Mouse (Mus musculus) limb, embryonic 12.5 days (tissue): Measurements from ENCODE around the gene Tcl1b1. TPM values are rescaled to one million over a fixed set of nuclear protein-coding genes. Genes with fewer than 3 reads are reported as not detected.
"Not testable (repeated sequence)": the region's sequence is repeated elsewhere in the genome, so short reads cannot be mapped to it uniquely, and the experiment has no call there.

Source experiments
- ATAC-seq: fragments of 200-750 bp; cut with Nextera tagmentation; 2 replicates; pipeline ENCODE4 v1.8.0; 2017; ENCODE audit warnings: low read depth, moderate TSS enrichment; ENCODE audit not compliant: insufficient number of reproducible peaks, insufficient read depth, low FRiP score, low TSS enrichment
- H3K27ac ChIP-seq: fragments of 300-500 bp; sonication (generic); 2 replicates; pipeline ENCODE4 v1.5.1; 2016; ENCODE audit warnings: mild to moderate bottlenecking, moderate library complexity
- H3K27me3 ChIP-seq: fragments of 300-500 bp; sonication (generic); 2 replicates; pipeline ENCODE4 v1.6.1; 2016; ENCODE audit warnings: mild to moderate bottlenecking, moderate library complexity
- H3K36me3 ChIP-seq: fragments of 300-500 bp; sonication (generic); 2 replicates; pipeline ENCODE4 v1.6.1; 2016; ENCODE audit warnings: mild to moderate bottlenecking, moderate library complexity
- H3K4me1 ChIP-seq: fragments of 300-500 bp; sonication (generic); replicated peaks from 2 replicates; pipeline ENCODE4 v1.6.1; 2016
- H3K4me2 ChIP-seq: fragments of 300-500 bp; sonication (generic); 2 replicates; pipeline ENCODE4 v1.6.1; 2016; ENCODE audit warnings: mild to moderate bottlenecking, moderate library complexity
- H3K4me3 ChIP-seq: fragments of 300-500 bp; sonication (generic); replicated peaks from 2 replicates; pipeline ENCODE4 v1.5.1; 2016; ENCODE audit warnings: mild to moderate bottlenecking
- H3K9ac ChIP-seq: fragments of 300-500 bp; sonication (generic); replicated peaks from 2 replicates; pipeline ENCODE4 v1.6.1; 2016; ENCODE audit warnings: mild to moderate bottlenecking, moderate library complexity
- H3K9me3 ChIP-seq: fragments of 300-500 bp; sonication (generic); 2 replicates; pipeline ENCODE4 v1.6.1; 2016; ENCODE audit warnings: mild to moderate bottlenecking, moderate library complexity
- WGBS: fragments of 180-500 bp; shearing (Covaris S2); methylation state at CpG from one replicate; pipeline ENCODE4 v1.1.7; 2016; 5-methylcytosine and 5-hydroxymethylcytosine counted together
- polyA plus RNA-seq: library from polyadenylated mRNA; unstranded; fragments of >200 nt; fragmentation: Nextera tagmentation; extraction: Ambion mirVana; gene quantifications from 2 replicates; pipeline ENCODE4 v1.2.1, GENCODE M21; 2016

Tcl1b1 gene
- not detected in 2 replicates for polyA plus RNA-seq

DNA sequence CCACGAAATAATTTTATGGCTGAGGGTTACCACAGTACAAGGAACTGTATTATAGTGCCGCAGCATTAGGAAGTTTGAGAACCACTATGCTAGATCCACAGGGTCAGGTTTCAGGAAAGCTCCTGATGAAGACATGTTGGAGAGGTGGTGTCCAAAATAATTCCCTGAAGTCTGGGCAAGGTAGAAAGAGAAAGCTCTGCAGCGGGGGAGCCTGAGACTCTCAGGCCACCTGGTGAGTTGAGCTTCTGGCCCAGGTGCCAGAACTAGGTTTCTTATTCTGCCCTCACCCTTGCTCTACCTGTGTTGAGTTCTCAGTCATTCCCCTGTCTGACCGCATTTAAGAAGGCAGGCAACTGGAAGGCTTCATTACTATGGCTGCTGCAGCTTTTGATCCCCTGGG, at the start of gene Tcl1b1:
Gene Tcl1b1, plus strand, starts transcription at position 301 of the 400 bp plus-strand sequence.
- no peak for ATAC-seq
- Histone ChIP-seq H3K4me3 (no peak within 1 kb of the TSS), H3K9me3 (no peaks in the 10 kb centered on the region)

DNA sequence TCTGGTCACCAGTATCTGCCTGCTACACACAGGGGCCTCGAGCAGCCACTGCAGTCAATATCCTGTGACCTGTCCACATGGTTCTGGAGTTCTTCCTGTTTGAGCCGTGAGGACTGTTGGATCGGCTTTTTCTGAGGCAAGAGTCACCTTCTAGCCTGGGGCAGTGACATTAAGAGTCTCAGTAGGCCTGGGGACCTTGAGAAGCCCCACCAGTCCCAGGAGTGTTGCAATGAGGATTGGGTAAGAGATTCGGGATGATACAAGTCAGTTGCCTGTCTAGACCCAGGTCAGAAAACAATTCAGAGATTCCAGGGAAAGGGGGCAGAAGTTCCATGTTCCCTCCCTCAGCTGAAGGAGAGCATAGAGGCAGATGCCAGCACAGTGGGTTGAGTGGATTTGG, 49.7 kb upstream of the Tcl1b1 start:
- H3K4me2 ChIP-seq, result no peak overlapping the region
- peaks cover 35% of the 10 kb centered on the region for H3K4me1 ChIP-seq
- H3K36me3 ChIP-seq, result no peaks in the 10 kb centered on the region
- H3K27ac ChIP-seq, result no peak overlapping the region
- no peaks in the 10 kb centered on the region for H3K27me3 ChIP-seq
- H3K9ac ChIP-seq, result no peak overlapping the region
- H3K9me3 ChIP-seq, result no peaks in the 10 kb centered on the region
- no peak overlapping the region for H3K4me3 ChIP-seq
- ATAC-seq, result no peak
- WGBS, result 57% methylated on average over 4 of the region's 4 CpGs

More for the DNA sequence above, at the start of gene Tcl1b1:
- H3K27ac ChIP-seq, result no peak within 1 kb of the TSS
- 72% methylated on average over 4 of the region's 4 CpGs for WGBS
- no peak within 1 kb of the TSS for H3K4me2 ChIP-seq
- H3K36me3 ChIP-seq, result no peaks in the 10 kb centered on the region
- no peaks in the 10 kb centered on the region for H3K4me1 ChIP-seq
- H3K27me3 ChIP-seq, result no peaks in the 10 kb centered on the region
- H3K9ac ChIP-seq, result no peak within 1 kb of the TSS

DNA sequence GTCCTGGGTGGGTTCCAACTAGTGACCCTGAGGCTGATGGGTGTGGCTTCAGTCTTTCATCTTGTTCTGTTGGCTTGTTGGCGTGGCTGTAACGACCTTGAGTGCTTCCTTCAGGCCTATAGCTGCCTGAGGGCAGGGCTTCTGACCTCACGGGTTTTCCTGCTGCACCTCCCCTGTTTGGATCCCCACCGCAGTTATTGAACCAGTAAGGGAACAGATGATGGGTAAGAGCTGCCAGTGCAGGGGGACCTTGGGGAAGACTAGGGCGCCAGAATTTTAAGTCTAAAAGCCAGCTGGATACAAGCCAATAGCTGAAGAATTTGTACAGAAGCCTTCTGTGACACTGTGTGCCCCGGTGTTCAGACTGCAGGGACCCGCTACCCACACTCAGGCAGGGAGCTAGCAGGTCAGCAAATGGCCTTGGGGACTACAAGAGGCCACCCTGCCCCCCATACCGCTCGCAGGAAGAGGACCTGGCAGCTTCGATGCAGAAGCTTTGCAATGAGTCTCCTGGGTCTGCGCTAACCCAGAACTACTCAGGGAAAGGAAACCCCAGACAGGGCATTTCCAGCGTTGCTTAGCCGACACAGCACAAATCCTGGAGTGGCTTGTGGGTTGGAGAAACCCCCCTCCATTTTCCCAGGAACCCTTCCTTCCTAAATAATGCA, 47.0 kb upstream of the Tcl1b1 start:
- no peaks in the 10 kb centered on the region for H3K27me3 ChIP-seq
- peak overlapping the region; percentile 19 for H3K4me2 ChIP-seq
- peaks cover 35% of the 10 kb centered on the region for H3K4me1 ChIP-seq
- no peak overlapping the region for H3K9ac ChIP-seq
- ATAC-seq, result no peak; the same call in 1 of the 2 replicates
- H3K27ac ChIP-seq, result peak overlapping the region; percentile 74
- 35% methylated on average over 13 of the region's 13 CpGs for WGBS
- H3K4me3 ChIP-seq, result no peak overlapping the region
- no peaks in the 10 kb centered on the region for H3K36me3 ChIP-seq
- H3K9me3 ChIP-seq, result no peaks in the 10 kb centered on the region

DNA sequence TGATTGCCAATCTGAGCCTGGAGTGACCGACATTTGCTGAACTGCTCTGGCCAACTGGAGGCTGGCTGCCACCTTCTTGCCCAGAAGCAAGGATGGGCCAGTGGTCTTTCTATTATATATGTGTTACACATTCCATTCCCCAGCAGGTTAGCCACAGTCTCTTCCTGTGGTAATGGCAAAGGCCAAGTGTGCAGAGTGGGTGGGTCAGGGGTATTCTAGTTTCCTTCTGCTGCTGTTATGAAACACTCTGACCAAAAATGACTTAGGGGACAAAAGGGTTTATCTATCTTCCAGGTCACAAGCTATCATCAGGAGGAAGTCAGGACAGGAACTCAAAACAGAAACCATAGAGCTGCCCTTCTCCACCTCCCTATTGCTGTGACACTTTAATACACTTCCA, 42.8 kb upstream of the Tcl1b1 start:
- no peak overlapping the region for H3K27ac ChIP-seq
- no peaks in the 10 kb centered on the region for H3K36me3 ChIP-seq
- H3K27me3 ChIP-seq, result no peaks in the 10 kb centered on the region
- peaks cover 12% of the 10 kb centered on the region for H3K4me1 ChIP-seq
- H3K9ac ChIP-seq, result no peak overlapping the region
- no peaks in the 10 kb centered on the region for H3K9me3 ChIP-seq
- ATAC-seq, result no peak
- WGBS, result 94% methylated on average over 1 of the region's 1 CpGs
- no peak overlapping the region for H3K4me3 ChIP-seq
- no peak overlapping the region for H3K4me2 ChIP-seq

DNA sequence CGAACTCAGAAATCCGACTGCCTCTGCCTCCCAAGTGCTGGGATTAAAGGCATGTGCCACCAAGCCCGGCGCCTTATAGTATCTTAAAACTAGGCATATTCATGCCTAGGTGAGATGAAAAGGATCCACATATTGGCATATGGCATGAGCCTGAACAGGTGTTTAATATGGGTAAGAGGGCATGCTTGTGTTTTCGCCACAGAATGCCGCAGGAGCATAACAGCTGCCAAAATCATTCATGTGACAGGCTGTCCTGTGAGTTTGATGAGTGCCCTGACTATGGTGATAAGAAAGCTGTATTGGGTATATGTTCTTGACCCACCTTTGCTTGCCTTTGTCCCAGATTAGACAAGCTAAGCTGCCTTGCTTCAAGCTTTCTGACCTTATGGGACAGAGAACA, 34.1 kb upstream of the Tcl1b1 start:
- Histone ChIP-seq H3K9ac (no peak overlapping the region), H3K27me3 (no peaks in the 10 kb centered on the region), H3K4me3 (no peak overlapping the region), H3K4me2 (no peak overlapping the region), H3K27ac (no peak overlapping the region), H3K4me1 (no peaks in the 10 kb centered on the region), H3K36me3 (no peaks in the 10 kb centered on the region), H3K9me3 (no peaks in the 10 kb centered on the region)
- ATAC-seq, result no peak
- 86% methylated on average over 6 of the region's 6 CpGs for WGBS

DNA sequence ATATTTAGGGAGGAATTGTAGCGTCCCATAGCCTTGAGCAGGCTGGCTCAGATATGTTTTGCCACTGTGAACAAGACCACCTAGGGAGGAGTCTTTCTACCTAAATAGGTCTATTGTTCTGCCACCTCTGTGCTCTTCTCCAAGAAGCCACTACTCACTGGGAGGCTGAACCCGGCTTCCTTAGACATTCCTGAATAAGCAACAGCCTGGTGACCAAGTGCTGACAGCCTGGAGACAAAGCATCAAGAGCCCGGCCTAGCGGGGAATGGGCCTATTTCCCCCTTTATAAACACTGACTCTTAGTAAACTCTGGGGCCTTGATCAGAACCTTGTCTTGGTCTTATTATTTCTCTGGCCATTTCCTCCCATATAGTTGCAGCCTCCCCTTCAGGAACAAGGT, 33.0 kb upstream of the Tcl1b1 start:
- Histone ChIP-seq H3K9me3 (no peaks in the 10 kb centered on the region), H3K4me2 (no peak overlapping the region), H3K27ac (no peak overlapping the region), H3K9ac (no peak overlapping the region), H3K27me3 (no peaks in the 10 kb centered on the region), H3K36me3 (no peaks in the 10 kb centered on the region), H3K4me3 (no peak overlapping the region), H3K4me1 (no peaks in the 10 kb centered on the region)
- WGBS, result 73% methylated on average over 4 of the region's 4 CpGs
- no peak for ATAC-seq

DNA sequence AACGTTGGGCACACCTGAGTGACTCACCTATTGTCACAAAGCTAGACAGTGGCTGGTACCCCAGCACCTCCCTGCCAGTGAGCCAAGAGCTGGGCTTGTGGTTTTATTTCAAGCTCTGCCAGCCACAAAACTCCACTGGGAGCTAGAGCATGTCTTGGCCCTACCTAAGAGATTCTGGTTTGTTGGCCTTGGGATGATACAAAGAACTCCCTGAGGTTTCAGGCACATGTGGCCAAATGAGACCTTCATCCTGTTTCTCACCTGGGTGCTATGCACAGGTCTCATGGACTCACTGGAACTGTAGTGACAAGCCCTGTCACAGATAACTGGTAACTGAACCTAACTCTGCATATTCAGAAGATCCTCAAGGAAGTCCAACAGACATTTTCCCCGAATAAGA, 31.9 kb upstream of the Tcl1b1 start:
- H3K36me3 ChIP-seq, result no peaks in the 10 kb centered on the region
- no peak overlapping the region for H3K4me2 ChIP-seq
- no peak overlapping the region for H3K27ac ChIP-seq
- no peaks in the 10 kb centered on the region for H3K9me3 ChIP-seq
- H3K4me3 ChIP-seq, result no peak overlapping the region
- no peak overlapping the region for H3K9ac ChIP-seq
- no peaks in the 10 kb centered on the region for H3K4me1 ChIP-seq
- WGBS, result 90% methylated on average over 2 of the region's 2 CpGs
- no peak for ATAC-seq
- H3K27me3 ChIP-seq, result no peaks in the 10 kb centered on the region

DNA sequence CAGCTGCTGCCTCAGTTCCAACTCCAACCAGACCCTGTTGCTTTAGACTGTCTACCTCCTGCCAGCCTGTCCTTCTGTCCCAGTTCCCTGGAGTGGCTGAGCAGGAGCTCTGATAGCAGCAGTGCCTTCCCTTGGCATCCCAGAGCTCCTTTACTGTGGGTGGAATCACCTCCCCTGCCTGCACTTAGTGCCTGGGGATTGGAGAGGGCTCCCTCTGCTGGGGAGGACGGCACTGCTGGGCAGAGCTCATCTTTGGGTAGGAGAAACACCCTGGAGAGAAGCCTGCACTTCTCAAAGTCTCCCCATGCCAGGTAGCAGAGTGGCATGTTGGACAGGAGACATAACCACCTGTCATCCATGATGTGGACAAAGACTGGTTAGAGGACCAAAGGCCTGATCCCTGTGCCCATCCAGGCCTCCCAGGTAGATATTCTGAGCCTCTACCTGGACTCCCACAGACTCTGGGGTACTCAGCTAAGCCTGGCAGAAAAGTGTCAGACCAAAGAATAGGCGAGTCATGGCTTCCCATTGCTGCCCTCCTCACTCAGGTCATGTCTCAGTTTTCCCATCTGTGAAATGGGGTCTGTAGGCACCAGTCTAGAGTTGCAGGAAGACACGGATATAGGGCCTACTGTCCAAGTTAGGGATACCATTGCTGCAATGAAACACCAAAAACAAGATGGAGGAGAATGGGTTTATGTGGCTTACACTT, 29.8 kb upstream of the Tcl1b1 start:
- H3K4me3 ChIP-seq, H3K27me3 ChIP-seq, H3K9ac ChIP-seq, H3K27ac ChIP-seq, ATAC-seq, H3K4me2 ChIP-seq, H3K9me3 ChIP-seq, H3K4me1 ChIP-seq, H3K36me3 ChIP-seq: not testable (repeated sequence)
- WGBS, result 59% methylated on average over 3 of the region's 3 CpGs

DNA sequence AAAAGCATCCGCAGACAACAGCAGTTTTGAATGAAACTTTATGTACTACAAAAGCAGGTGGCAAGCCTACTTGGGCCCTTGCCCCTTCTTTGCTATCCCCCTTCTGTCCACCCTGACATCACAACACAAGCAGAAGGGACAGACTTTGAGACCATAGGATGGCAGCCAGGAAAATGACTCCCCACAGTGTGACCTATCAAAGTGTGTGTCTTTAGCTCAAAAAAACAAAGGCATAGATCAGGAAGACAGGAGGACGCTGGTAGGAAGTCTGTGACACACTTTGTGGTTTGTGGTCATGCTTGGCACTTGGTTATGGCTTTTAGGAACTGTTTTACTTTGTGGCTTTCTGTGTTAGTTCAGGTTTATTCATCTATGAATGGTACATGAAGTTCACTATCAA, 25.3 kb upstream of the Tcl1b1 start:
- not testable (repeated sequence) for H3K9ac ChIP-seq, H3K4me1 ChIP-seq, H3K27ac ChIP-seq, H3K36me3 ChIP-seq, H3K4me2 ChIP-seq, H3K4me3 ChIP-seq, H3K9me3 ChIP-seq, ATAC-seq, H3K27me3 ChIP-seq
- 73% methylated on average over 2 of the region's 2 CpGs for WGBS

DNA sequence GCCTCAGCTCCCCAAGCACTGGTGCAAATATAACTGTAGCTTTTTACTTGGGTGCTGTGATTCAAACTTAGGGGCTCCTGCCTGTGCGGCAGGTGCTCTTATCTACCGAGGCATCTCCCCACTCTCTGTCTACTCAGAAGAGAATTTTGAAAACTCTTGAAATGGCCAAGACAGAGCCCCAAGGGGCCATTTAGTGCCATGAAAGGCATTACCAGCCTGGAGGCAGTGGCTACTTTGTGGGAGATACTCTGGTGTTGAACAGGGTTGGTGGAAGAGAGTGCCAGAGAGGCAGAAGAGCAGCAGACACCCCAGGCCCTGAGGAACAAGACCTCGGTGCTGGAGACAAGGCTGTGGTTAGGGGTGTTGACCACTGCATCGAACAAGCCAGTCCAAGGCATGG, 24.7 kb upstream of the Tcl1b1 start:
- not testable (repeated sequence) for H3K9me3 ChIP-seq, H3K27me3 ChIP-seq, H3K4me3 ChIP-seq, H3K27ac ChIP-seq, H3K4me1 ChIP-seq, H3K4me2 ChIP-seq, H3K36me3 ChIP-seq, H3K9ac ChIP-seq, ATAC-seq
- WGBS, result 85% methylated on average over 4 of the region's 4 CpGs

DNA sequence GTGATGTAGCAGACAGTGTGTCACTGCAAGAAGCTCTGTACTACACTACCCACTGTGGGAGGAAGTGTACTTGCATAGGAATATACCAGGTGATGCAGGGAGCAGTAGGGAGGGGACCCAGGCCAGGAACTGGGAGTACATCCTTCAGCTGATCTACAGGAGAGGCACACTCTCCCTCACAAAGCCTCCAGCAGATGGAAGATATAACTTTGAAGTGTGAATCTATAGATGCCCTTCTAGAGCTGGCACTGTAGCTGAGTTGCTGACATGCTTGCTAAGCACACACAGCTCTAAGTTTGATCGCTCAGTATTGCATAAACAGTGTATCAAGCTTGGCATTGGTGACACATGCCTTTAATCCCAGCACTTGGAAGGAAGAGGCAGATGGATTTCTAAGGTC, 21.8 kb upstream of the Tcl1b1 start:
- not testable (repeated sequence) for H3K4me1 ChIP-seq, H3K9ac ChIP-seq, H3K4me3 ChIP-seq, ATAC-seq, H3K36me3 ChIP-seq, H3K27ac ChIP-seq, H3K4me2 ChIP-seq, H3K27me3 ChIP-seq, H3K9me3 ChIP-seq
- 86% methylated on average over 1 of the region's 1 CpGs for WGBS

DNA sequence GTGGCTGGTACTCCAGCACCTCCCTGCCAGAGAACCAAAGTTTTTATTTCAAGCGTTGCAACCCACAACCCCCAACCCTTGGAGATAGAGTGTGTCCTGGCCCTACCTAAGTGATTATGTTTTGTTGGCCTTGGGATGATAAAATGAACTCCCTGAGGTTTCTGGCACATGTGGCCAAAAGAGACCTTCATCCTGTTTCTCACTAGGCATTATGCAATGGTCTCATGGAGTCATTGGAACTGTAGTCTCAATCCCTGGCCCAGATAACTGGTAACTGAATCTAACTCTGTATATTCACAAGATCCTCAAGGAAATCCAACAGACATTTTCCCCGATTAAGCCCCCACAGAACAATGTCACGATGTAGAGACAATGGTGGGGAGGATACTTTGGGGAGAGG, 16.4 kb upstream of the Tcl1b1 start:
- H3K9ac ChIP-seq, result no peak overlapping the region
- ATAC-seq, result no peak
- no peak overlapping the region for H3K4me3 ChIP-seq
- no peaks in the 10 kb centered on the region for H3K27me3 ChIP-seq
- H3K27ac ChIP-seq, result no peak overlapping the region
- no peaks in the 10 kb centered on the region for H3K9me3 ChIP-seq
- no peaks in the 10 kb centered on the region for H3K4me1 ChIP-seq
- no peaks in the 10 kb centered on the region for H3K36me3 ChIP-seq
- 90% methylated on average over 3 of the region's 3 CpGs for WGBS
- H3K4me2 ChIP-seq, result no peak overlapping the region
